Mouse (Mus musculus) cerebellum, adult 2 months (tissue): ENCODE data around the gene 6430571L13Rik.

Source experiments
- CTCF ChIP-seq: fragments of 200-500 bp; IDR thresholded peaks from 2 replicates; pipeline ENCODE4 v1.5.1; 2011; ENCODE audit warnings: low read depth, mild to moderate bottlenecking, control low read depth, low read length, moderate library complexity, borderline replicate concordance; ENCODE audit not compliant: insufficient read depth
- POLR2A ChIP-seq: fragments of 200-500 bp; IDR thresholded peaks from 2 replicates; pipeline ENCODE4 v1.6.1; 2011; ENCODE audit warnings: low read length, control low read depth, borderline replicate concordance; ENCODE audit not compliant: insufficient read depth

- no peak for TF ChIP-seq POLR2A
- TF ChIP-seq CTCF: peak; percentile 13; the same call in 1 of the 2 replicates
Measured at GRCm38 (mm10) chr9:107396397-107396796, 56.0 kb downstream of the 6430571L13Rik start.
